Mouse (Mus musculus) limb, embryonic 12.5 days (tissue): ENCODE data around the gene Tjp1. TPM values are rescaled to one million over a fixed set of nuclear protein-coding genes. Genes with fewer than 3 reads are reported as not detected.
A peak's percentile ranks its signal among the peaks of the same experiment; 100 is the strongest.

ENCODE experiments used
- ATAC-seq: fragments of 200-750 bp; cut with Nextera tagmentation; 2 replicates; pipeline ENCODE4 v1.8.0; 2017; ENCODE audit warnings: low read depth, moderate TSS enrichment; ENCODE audit not compliant: insufficient number of reproducible peaks, insufficient read depth, low FRiP score, low TSS enrichment
- H3K27ac ChIP-seq: fragments of 300-500 bp; sonication (generic); 2 replicates; pipeline ENCODE4 v1.5.1; 2016; ENCODE audit warnings: mild to moderate bottlenecking, moderate library complexity
- H3K27me3 ChIP-seq: fragments of 300-500 bp; sonication (generic); 2 replicates; pipeline ENCODE4 v1.6.1; 2016; ENCODE audit warnings: mild to moderate bottlenecking, moderate library complexity
- H3K36me3 ChIP-seq: fragments of 300-500 bp; sonication (generic); 2 replicates; pipeline ENCODE4 v1.6.1; 2016; ENCODE audit warnings: mild to moderate bottlenecking, moderate library complexity
- H3K4me1 ChIP-seq: fragments of 300-500 bp; sonication (generic); replicated peaks from 2 replicates; pipeline ENCODE4 v1.6.1; 2016
- H3K4me2 ChIP-seq: fragments of 300-500 bp; sonication (generic); 2 replicates; pipeline ENCODE4 v1.6.1; 2016; ENCODE audit warnings: mild to moderate bottlenecking, moderate library complexity
- H3K4me3 ChIP-seq: fragments of 300-500 bp; sonication (generic); replicated peaks from 2 replicates; pipeline ENCODE4 v1.5.1; 2016; ENCODE audit warnings: mild to moderate bottlenecking
- H3K9ac ChIP-seq: fragments of 300-500 bp; sonication (generic); replicated peaks from 2 replicates; pipeline ENCODE4 v1.6.1; 2016; ENCODE audit warnings: mild to moderate bottlenecking, moderate library complexity
- H3K9me3 ChIP-seq: fragments of 300-500 bp; sonication (generic); 2 replicates; pipeline ENCODE4 v1.6.1; 2016; ENCODE audit warnings: mild to moderate bottlenecking, moderate library complexity
- WGBS: fragments of 180-500 bp; shearing (Covaris S2); methylation state at CpG from one replicate; pipeline ENCODE4 v1.1.7; 2016; 5-methylcytosine and 5-hydroxymethylcytosine counted together
- polyA plus RNA-seq: library from polyadenylated mRNA; unstranded; fragments of >200 nt; fragmentation: Nextera tagmentation; extraction: Ambion mirVana; gene quantifications from 2 replicates; pipeline ENCODE4 v1.2.1, GENCODE M21; 2016

The Tjp1 gene
- polyA plus RNA-seq, 1 experiment from 2014 or later: 25.6 TPM

- Histone ChIP-seq H3K4me1 (peaks cover 23% of the 10 kb centered on the region), H3K4me3 (no peak overlapping the region), H3K36me3 (no peaks in the 10 kb centered on the region), H3K27me3 (no peaks in the 10 kb centered on the region), H3K9me3 (no peaks in the 10 kb centered on the region), H3K9ac (no peak overlapping the region), H3K4me2 (peak overlapping the region; percentile 3; the same call in 1 of the 2 replicates), H3K27ac (no peak overlapping the region)
- peak; percentile 73; the same call in 1 of the 2 replicates for ATAC-seq
- WGBS: 15% methylated on average over 9 of the region's 9 CpGs
Observed at GRCm38 (mm10) chr7:65431018-65431695, 96.4 kb downstream of the Tjp1 start.

- Histone ChIP-seq H3K4me3 (no peak overlapping the region), H3K9ac (no peak overlapping the region), H3K9me3 (no peaks in the 10 kb centered on the region), H3K4me2 (no peak overlapping the region), H3K4me1 (peaks cover 23% of the 10 kb centered on the region), H3K36me3 (no peaks in the 10 kb centered on the region), H3K27me3 (no peaks in the 10 kb centered on the region), H3K27ac (peak overlapping the region; percentile 51; the same call in 1 of the 2 replicates)
- WGBS: 17% methylated on average over 8 of the region's 8 CpGs
- no peak for ATAC-seq
Observed at GRCm38 (mm10) chr7:65430401-65430800, 97.2 kb downstream of the Tjp1 start.

GRCm38 (mm10) chr7:65424519-65424918 lies 103.1 kb downstream of the Tjp1 start:
- H3K4me2 ChIP-seq: no peak overlapping the region
- no peak overlapping the region for H3K9ac ChIP-seq
- H3K4me1 ChIP-seq: peaks cover 12% of the 10 kb centered on the region
- H3K27ac ChIP-seq: no peak overlapping the region
- WGBS: 75% methylated on average over 8 of the region's 8 CpGs
- H3K9me3 ChIP-seq: no peaks in the 10 kb centered on the region
- no peak overlapping the region for H3K4me3 ChIP-seq
- ATAC-seq: no peak
- H3K36me3 ChIP-seq: no peaks in the 10 kb centered on the region
- no peaks in the 10 kb centered on the region for H3K27me3 ChIP-seq

DNA sequence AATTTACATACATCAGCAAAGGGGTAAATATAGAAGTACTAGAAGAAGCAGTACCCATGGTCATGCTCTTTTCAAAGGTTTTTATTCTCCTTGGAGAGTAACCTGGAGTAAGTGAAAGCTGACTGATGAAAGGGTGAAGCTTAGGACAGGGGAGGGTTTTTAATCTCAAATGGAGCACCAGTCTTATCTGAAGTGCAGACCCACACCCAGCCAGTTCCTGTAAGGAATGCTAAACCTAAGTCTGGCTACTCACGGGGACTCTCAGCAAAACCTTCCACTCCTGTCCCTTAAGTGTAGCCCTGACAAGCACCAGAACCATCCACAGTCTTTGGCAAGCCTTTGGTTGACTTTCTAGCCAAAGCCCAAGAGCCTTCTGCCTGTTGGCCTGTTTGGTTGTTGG lies 105.1 kb downstream of the Tjp1 start:
- Histone ChIP-seq H3K9ac (no peak overlapping the region), H3K36me3 (no peaks in the 10 kb centered on the region), H3K9me3 (no peaks in the 10 kb centered on the region), H3K4me1 (peaks cover 26% of the 10 kb centered on the region), H3K4me3 (no peak overlapping the region), H3K27ac (no peak overlapping the region), H3K27me3 (no peaks in the 10 kb centered on the region), H3K4me2 (no peak overlapping the region)
- ATAC-seq: no peak
- WGBS: 62% methylated on average over 1 of the region's 1 CpGs

- Histone ChIP-seq H3K9ac (no peak overlapping the region), H3K27ac (no peak overlapping the region), H3K27me3 (no peaks in the 10 kb centered on the region), H3K4me2 (peak overlapping the region; percentile 10; the same call in 1 of the 2 replicates), H3K4me1 (peaks cover 36% of the 10 kb centered on the region), H3K4me3 (no peak overlapping the region), H3K9me3 (no peaks in the 10 kb centered on the region), H3K36me3 (no peaks in the 10 kb centered on the region)
- no peak for ATAC-seq
- whole genome bisulfite sequencing: 38% methylated on average over 10 of the region's 10 CpGs
Observed at GRCm38 (mm10) chr7:65421451-65421850, 106.1 kb downstream of the Tjp1 start.

DNA sequence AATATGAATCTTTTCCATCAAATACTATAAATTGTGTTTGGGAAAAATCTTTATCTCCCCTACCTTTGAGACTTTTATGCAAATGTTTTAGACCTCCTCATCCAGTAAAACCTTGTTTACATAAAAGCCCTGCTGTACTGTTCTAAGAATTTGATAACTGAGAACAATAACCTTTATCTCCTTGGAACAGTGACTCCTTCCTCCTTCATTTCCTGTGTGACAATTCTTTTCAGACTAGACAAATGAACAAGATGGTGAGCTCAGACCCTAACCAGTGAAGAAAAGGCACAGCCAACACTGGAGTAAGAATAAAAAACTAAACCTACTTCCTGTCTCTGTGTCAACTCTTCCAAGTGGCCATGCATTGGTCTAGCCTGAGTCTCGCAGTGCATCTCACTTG lies 107.7 kb downstream of the Tjp1 start:
- peaks cover 48% of the 10 kb centered on the region for H3K4me1 ChIP-seq
- H3K4me3 ChIP-seq: no peak overlapping the region
- no peak overlapping the region for H3K9ac ChIP-seq
- no peak for ATAC-seq
- H3K9me3 ChIP-seq: no peaks in the 10 kb centered on the region
- H3K4me2 ChIP-seq: no peak overlapping the region
- 81% methylated on average over 1 of the region's 1 CpGs for WGBS
- H3K36me3 ChIP-seq: no peaks in the 10 kb centered on the region
- peak overlapping the region; percentile 54 for H3K27ac ChIP-seq
- H3K27me3 ChIP-seq: no peaks in the 10 kb centered on the region

- 68% methylated on average over 3 of the region's 3 CpGs for WGBS
- no peak overlapping the region for H3K27ac ChIP-seq
- H3K9me3 ChIP-seq: no peaks in the 10 kb centered on the region
- H3K36me3 ChIP-seq: no peaks in the 10 kb centered on the region
- H3K9ac ChIP-seq: no peak overlapping the region
- ATAC-seq: no peak
- H3K27me3 ChIP-seq: no peaks in the 10 kb centered on the region
- H3K4me1 ChIP-seq: peaks cover 57% of the 10 kb centered on the region
- H3K4me3 ChIP-seq: no peak overlapping the region
- no peak overlapping the region for H3K4me2 ChIP-seq
Observed at GRCm38 (mm10) chr7:65419012-65419411, 108.6 kb downstream of the Tjp1 start.

DNA sequence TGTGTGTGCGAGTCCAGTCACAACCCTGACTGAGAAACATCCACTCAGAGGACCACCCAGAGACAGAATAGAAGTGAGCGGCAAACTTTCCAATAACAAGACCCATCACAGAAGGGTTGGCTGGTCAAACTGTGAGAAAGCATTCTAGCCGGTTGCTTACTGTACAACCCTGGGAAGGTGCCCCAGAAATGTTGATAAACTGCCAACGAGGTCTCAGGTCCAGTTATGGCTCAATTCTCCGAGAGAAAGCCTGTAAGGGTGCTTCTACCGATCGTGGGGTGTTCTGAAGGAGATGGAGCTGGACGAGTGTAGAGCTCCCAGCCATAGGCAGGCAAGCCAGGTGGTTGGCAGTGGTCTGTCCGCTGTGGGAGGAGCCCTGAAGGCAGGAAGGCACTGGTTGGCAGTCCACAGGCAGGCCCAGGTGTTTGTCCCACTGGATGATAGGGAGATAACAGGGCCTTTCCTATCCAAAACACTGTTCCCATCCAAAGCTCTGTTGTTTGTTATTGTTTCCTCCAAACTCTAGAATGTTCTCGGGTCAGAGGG lies 109.1 kb downstream of the Tjp1 start:
- no peaks in the 10 kb centered on the region for H3K9me3 ChIP-seq
- no peaks in the 10 kb centered on the region for H3K27me3 ChIP-seq
- WGBS: 76% methylated on average over 10 of the region's 10 CpGs
- H3K36me3 ChIP-seq: no peaks in the 10 kb centered on the region
- H3K4me3 ChIP-seq: no peak overlapping the region
- 0 out of 2 replicates have a peak overlapping the region, but pooled peaks have one; percentile 12 for H3K27ac ChIP-seq
- no peak overlapping the region for H3K4me2 ChIP-seq
- H3K9ac ChIP-seq: no peak overlapping the region
- H3K4me1 ChIP-seq: peaks cover 62% of the 10 kb centered on the region
- ATAC-seq: no peak

- no peak overlapping the region for H3K9ac ChIP-seq
- no peak for ATAC-seq
- H3K4me2 ChIP-seq: peak overlapping the region; percentile 15; the same call in 1 of the 2 replicates
- H3K27me3 ChIP-seq: no peaks in the 10 kb centered on the region
- no peaks in the 10 kb centered on the region for H3K9me3 ChIP-seq
- 0 out of 2 replicates have a peak overlapping the region, but pooled peaks have one; percentile 59 for H3K27ac ChIP-seq
- 39% methylated on average over 10 of the region's 10 CpGs for WGBS
- H3K36me3 ChIP-seq: no peaks in the 10 kb centered on the region
- H3K4me1 ChIP-seq: peaks cover 64% of the 10 kb centered on the region
- H3K4me3 ChIP-seq: no peak overlapping the region
Observed at GRCm38 (mm10) chr7:65417231-65418100, 110.1 kb downstream of the Tjp1 start.

DNA sequence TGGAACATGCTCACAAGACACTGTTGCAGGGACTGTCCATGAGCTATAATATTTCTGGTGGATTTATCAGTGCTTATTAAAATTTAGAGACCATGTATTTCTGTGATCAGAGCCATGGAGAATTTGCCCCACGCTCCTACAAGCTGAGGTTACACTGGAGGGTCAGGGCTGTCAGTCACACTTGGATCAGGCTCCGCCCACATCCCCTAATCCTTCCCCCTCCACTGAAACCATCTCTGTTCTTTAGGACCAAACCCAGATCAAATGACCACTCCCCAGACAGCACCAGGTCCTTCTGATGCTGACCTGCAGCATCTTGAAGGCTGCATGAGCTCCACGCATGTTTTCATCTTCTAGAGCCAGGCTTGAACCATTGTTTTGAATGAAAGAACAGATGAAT lies 111.1 kb downstream of the Tjp1 start:
- Histone ChIP-seq H3K27me3 (no peaks in the 10 kb centered on the region), H3K27ac (no peak overlapping the region), H3K36me3 (no peaks in the 10 kb centered on the region), H3K4me1 (peaks cover 63% of the 10 kb centered on the region), H3K9ac (no peak overlapping the region), H3K4me2 (0 out of 2 replicates have a peak overlapping the region, but pooled peaks have one; percentile 15), H3K4me3 (no peak overlapping the region), H3K9me3 (no peaks in the 10 kb centered on the region)
- WGBS: 57% methylated on average over 3 of the region's 3 CpGs
- no peak for ATAC-seq
